Mouse (Mus musculus): ENCODE measurements around the gene Carmil3. TPM values are rescaled to one million over a fixed set of nuclear protein-coding genes. Genes with fewer than 3 reads are reported as not detected.

Gene Carmil3
- polyA plus RNA-seq, 1 experiment from 2014 or later, result 0.52 TPM

DNA sequence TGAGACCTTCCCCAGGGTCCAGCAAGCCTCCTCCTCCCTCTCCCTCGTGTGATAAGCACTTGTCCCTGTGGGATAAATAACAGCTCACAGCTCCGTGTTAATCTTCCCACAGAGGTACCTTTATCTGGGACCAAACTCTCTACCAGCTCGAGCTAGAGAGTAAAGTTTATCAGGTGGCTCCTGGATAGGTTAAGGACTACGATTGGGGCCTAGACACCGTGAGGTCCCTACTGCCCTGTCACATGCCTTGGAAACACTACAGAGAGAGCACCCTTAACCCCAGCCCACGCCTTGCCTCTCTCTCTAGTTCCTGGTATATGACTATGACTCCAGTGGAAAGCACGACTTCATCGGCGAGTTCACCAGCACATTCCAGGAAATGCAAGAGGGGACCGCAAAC, 23.5 kb downstream of the Carmil3 start:
- Histone ChIP-seq H3K4me1 (replicated peaks; ENCODE audit: control insufficient read depth, insufficient read depth, low read length) (no peaks in the 10 kb centered on the region), H3K4me2 (replicated peaks; ENCODE audit: low read depth) (no peak overlapping the region), H3K4me3 (ENCODE audit: low read depth, low read length) (no peak overlapping the region), H3K9ac (ENCODE audit: low read depth, low read length) (no peak overlapping the region), H3K27me3 (replicated peaks; ENCODE audit: control insufficient read depth, insufficient read depth, low read length) (no peaks in the 10 kb centered on the region), H3K27ac (ENCODE audit: low read depth, low read length) (no peak overlapping the region), H3K36me3 (ENCODE audit: control insufficient read depth, insufficient read depth) (no peaks in the 10 kb centered on the region), H3K9me3 (ENCODE audit: control insufficient read depth) (no peaks in the 10 kb centered on the region)
- 35% methylated on average over 10 of the region's 10 CpGs for WGBS
- ATAC-seq, result no peak
- no peak for TF ChIP-seq CTCF (IDR thresholded peaks at IDR 0.05; ENCODE audit: low read depth)

DNA sequence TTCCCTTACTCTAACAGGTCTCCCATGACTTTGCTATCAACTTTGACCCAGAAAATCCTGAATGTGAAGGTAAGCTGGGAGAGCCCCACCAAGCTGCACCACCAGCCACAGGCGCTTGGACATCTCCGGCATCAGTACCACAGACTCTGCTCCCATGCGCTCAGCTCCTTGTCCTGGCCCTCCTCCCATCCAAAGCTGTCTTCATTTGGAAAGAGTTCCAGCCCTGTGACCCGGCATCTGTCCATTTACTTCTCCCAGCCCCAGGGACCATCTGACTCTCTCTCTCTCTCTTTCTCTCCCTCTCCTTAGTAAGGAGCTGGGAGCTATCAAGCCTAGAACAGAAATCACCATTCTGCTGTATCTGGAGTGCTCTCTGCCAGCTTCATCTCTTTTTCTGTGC, 25.4 kb downstream of the Carmil3 start:
- no peak for TF ChIP-seq CTCF (IDR thresholded peaks at IDR 0.05; ENCODE audit: low read depth)
- Histone ChIP-seq H3K9me3 (ENCODE audit: control insufficient read depth) (no peaks in the 10 kb centered on the region), H3K27me3 (replicated peaks; ENCODE audit: control insufficient read depth, insufficient read depth, low read length) (peaks cover 6% of the 10 kb centered on the region; the same call in 1 of the 2 replicates), H3K4me1 (replicated peaks; ENCODE audit: control insufficient read depth, insufficient read depth, low read length) (no peaks in the 10 kb centered on the region), H3K4me2 (replicated peaks; ENCODE audit: low read depth) (no peak overlapping the region), H3K36me3 (ENCODE audit: control insufficient read depth, insufficient read depth) (no peaks in the 10 kb centered on the region), H3K9ac (ENCODE audit: low read depth, low read length) (no peak overlapping the region), H3K4me3 (ENCODE audit: low read depth, low read length) (no peak overlapping the region), H3K27ac (ENCODE audit: low read depth, low read length) (no peak overlapping the region)
- no peak for ATAC-seq
- WGBS, result 87% methylated on average over 4 of the region's 4 CpGs

DNA sequence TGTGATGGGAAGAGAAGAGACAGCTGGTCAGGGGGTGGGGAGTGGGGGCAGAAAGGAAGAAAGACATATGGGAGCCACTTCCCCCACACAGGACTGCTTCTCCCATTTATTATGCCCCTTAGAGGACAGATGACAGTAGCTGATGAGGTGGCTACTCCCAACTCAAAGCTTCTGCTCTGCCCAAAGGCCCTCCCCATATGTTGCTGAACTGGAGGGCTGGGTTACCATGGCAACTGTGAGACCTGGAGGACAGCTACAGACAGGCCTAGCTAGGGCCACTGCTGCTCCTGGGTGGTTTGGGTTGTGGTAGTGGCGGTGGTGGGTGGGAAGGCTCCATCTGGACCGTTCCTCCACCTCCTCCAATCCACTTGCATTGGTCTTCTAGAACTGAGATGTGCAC, 28.4 kb downstream of the Carmil3 start:
- ATAC-seq, result no peak
- no peaks in the 10 kb centered on the region for H3K36me3 ChIP-seq (ENCODE audit: control insufficient read depth, insufficient read depth)
- TF ChIP-seq CTCF (IDR thresholded peaks at IDR 0.05; ENCODE audit: low read depth), result no peak
- H3K4me3 ChIP-seq (ENCODE audit: low read depth, low read length), result no peak overlapping the region
- no peak overlapping the region for H3K27ac ChIP-seq (ENCODE audit: low read depth, low read length)
- no peak overlapping the region for H3K4me2 ChIP-seq (replicated peaks; ENCODE audit: low read depth)
- H3K9ac ChIP-seq (ENCODE audit: low read depth, low read length), result no peak overlapping the region
- no peaks in the 10 kb centered on the region for H3K9me3 ChIP-seq (ENCODE audit: control insufficient read depth)
- no peaks in the 10 kb centered on the region for H3K4me1 ChIP-seq (replicated peaks; ENCODE audit: control insufficient read depth, insufficient read depth, low read length)
- WGBS, result 55% methylated on average over 2 of the region's 2 CpGs
- peaks cover 16% of the 10 kb centered on the region for H3K27me3 ChIP-seq (replicated peaks; ENCODE audit: control insufficient read depth, insufficient read depth, low read length)

DNA sequence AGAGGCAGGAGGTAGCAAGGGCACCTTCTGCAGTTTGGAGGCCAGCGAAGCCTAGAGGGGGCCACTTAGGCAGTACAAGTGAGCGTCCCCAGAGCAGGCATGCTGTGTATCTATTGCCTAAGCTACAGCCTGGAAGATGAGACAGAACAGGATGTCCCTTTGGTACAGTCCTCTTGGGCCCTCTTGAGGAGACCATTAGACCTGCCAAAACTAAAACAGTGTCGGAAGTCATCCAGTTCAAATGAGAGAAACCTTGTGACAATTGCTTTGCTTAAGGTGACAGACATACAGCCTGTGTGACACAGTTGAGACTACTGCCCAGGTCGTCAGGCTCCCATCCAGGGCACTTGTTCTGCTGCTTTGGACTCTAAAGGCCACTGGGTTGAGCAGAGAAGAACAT, 29.2 kb downstream of the Carmil3 start:
- H3K9me3 ChIP-seq (ENCODE audit: control insufficient read depth), result no peaks in the 10 kb centered on the region
- no peak overlapping the region for H3K9ac ChIP-seq (ENCODE audit: low read depth, low read length)
- 0 out of 2 replicates have a peak, but pooled peaks have one; percentile 11 for TF ChIP-seq CTCF (IDR thresholded peaks at IDR 0.05; ENCODE audit: low read depth)
- no peaks in the 10 kb centered on the region for H3K4me1 ChIP-seq (replicated peaks; ENCODE audit: control insufficient read depth, insufficient read depth, low read length)
- no peaks in the 10 kb centered on the region for H3K36me3 ChIP-seq (ENCODE audit: control insufficient read depth, insufficient read depth)
- peaks cover 18% of the 10 kb centered on the region for H3K27me3 ChIP-seq (replicated peaks; ENCODE audit: control insufficient read depth, insufficient read depth, low read length)
- H3K27ac ChIP-seq (ENCODE audit: low read depth, low read length), result no peak overlapping the region
- no peak for ATAC-seq
- no peak overlapping the region for H3K4me3 ChIP-seq (ENCODE audit: low read depth, low read length)
- H3K4me2 ChIP-seq (replicated peaks; ENCODE audit: low read depth), result no peak overlapping the region
- 73% methylated on average over 4 of the region's 4 CpGs for WGBS

DNA sequence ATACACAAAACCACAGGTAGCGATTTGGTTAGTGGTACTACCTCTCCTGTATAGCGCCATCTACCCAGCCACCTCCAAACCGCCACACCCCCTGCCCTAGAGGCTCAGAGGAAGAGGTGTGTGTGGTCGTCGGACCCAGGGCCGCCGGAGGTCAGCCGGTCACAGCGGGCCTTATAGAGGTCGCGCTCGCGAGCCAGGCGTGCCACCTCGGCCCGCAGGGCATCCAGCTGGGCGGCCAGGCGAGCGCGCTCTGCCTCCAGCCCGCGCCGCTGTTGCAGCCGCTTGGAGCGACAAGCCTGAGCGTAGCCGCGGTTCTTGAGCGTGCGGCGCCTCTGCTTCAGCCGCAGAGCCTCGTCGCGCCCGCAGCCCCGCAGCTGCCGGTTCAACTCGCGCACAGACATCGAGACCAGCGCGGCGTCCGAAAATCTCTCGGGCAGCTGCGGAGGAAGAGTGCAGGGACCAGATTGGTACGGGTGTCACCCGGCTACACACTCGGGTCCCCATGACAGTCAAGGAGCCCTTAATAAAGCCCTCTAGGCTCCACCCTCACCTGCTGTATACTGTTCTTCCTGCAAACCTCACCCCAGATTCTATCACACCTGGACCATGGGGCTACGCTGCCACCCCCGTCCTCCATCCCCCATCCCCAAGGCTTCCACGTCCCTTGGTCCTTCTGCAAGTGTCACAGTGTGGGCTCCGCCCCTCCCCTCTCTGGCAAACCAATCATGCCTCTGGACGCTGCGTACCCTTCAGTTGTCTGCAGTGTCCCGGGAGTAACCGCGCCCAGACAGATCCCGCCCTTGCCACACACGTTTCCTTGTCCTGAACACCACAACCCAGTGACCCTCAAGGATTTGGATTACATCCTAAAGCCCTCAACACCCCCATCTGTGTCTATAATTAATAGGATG, 30.3 kb downstream of the Carmil3 start:
- H3K36me3 ChIP-seq (ENCODE audit: control insufficient read depth, insufficient read depth), result no peaks in the 10 kb centered on the region
- peak overlapping the region; percentile 80 for H3K4me2 ChIP-seq (replicated peaks; ENCODE audit: low read depth)
- H3K4me1 ChIP-seq (replicated peaks; ENCODE audit: control insufficient read depth, insufficient read depth, low read length), result no peaks in the 10 kb centered on the region
- no peak overlapping the region for H3K9ac ChIP-seq (ENCODE audit: low read depth, low read length)
- H3K4me3 ChIP-seq (ENCODE audit: low read depth, low read length), result peak overlapping the region; percentile 41
- WGBS, result under 1% methylated on average over 61 of the region's 61 CpGs
- peaks cover 20% of the 10 kb centered on the region for H3K27me3 ChIP-seq (replicated peaks; ENCODE audit: control insufficient read depth, insufficient read depth, low read length)
- no peaks in the 10 kb centered on the region for H3K9me3 ChIP-seq (ENCODE audit: control insufficient read depth)
- peak; percentile 31; the same call in 1 of the 2 replicates for ATAC-seq
- no peak overlapping the region for H3K27ac ChIP-seq (ENCODE audit: low read depth, low read length)
- peak; percentile 27; the same call in 1 of the 2 replicates for TF ChIP-seq CTCF (IDR thresholded peaks at IDR 0.05; ENCODE audit: low read depth)

DNA sequence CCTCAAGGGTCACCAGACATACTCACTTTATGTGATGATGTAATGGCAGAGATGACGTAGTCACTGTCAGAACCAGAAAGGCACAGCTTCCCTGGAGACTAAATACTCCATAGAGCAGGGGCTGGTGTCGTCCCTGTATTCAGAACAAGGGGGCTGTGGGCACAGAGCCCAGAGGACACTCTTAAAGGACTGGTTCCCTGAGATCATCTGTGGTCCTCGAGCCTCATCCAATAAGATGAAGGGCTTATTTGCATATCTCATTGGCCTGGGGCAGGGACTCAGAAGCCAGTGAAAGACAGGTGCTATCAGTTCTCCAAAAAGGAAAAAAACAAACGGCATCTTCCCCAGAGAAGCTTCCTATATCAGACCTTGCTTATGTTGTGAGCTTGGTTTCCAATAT, 33.6 kb downstream of the Carmil3 start:
- H3K27ac ChIP-seq (ENCODE audit: low read depth, low read length), result no peak overlapping the region
- TF ChIP-seq CTCF (IDR thresholded peaks at IDR 0.05; ENCODE audit: low read depth), result no peak
- whole genome bisulfite sequencing, result 48% methylated on average over 4 of the region's 4 CpGs
- peaks cover 20% of the 10 kb centered on the region for H3K27me3 ChIP-seq (replicated peaks; ENCODE audit: control insufficient read depth, insufficient read depth, low read length)
- no peak overlapping the region for H3K4me3 ChIP-seq (ENCODE audit: low read depth, low read length)
- no peak overlapping the region for H3K9ac ChIP-seq (ENCODE audit: low read depth, low read length)
- no peaks in the 10 kb centered on the region for H3K9me3 ChIP-seq (ENCODE audit: control insufficient read depth)
- no peak for ATAC-seq
- H3K36me3 ChIP-seq (ENCODE audit: control insufficient read depth, insufficient read depth), result no peaks in the 10 kb centered on the region
- no peaks in the 10 kb centered on the region for H3K4me1 ChIP-seq (replicated peaks; ENCODE audit: control insufficient read depth, insufficient read depth, low read length)
- H3K4me2 ChIP-seq (replicated peaks; ENCODE audit: low read depth), result no peak overlapping the region

Data from intestine, postnatal 0 days (tissue).